Mouse (Mus musculus) ES-E14 (cell line): ENCODE results near the gene Ago1. TPM values are rescaled to one million over a fixed set of nuclear protein-coding genes. Genes with fewer than 3 reads are reported as not detected.

Experiments used
- DNase-seq: peaks from one replicate; pipeline ENCODE4 v3.0.0-alpha.2; 2013; ENCODE audit warnings: low read depth, low spot score
- H3K27ac ChIP-seq: 2 replicates; pipeline ENCODE4 v1.5.1; 2012; ENCODE audit warnings: low read depth, mild to moderate bottlenecking, low read length, moderate library complexity, mixed read lengths; ENCODE audit not compliant: poor library complexity, insufficient read depth, severe bottlenecking
- H3K36me3 ChIP-seq: 2 replicates; pipeline ENCODE4 v1.6.1; 2012; ENCODE audit warnings: mild to moderate bottlenecking, low read length, moderate library complexity, mixed read lengths; ENCODE audit not compliant: control insufficient read depth, poor library complexity, insufficient read depth, severe bottlenecking
- H3K4me1 ChIP-seq, 2 experiments: fragments of 150-350 bp in 1 of 2; sonication (generic) in 1 of 2; 2 replicates each; pipeline ENCODE4 v1.6.1; 2012; ENCODE audit warnings: low read length in 2 of 2, mild to moderate bottlenecking in 1 of 2, mixed read lengths in 1 of 2; ENCODE audit not compliant: control insufficient read depth in 2 of 2, insufficient read depth in 2 of 2, poor library complexity in 1 of 2
- H3K4me3 ChIP-seq, 2 experiments: fragments of 150-350 bp in 1 of 2; sonication (generic) in 1 of 2; 2 replicates each; pipeline ENCODE4 v1.5.1; 2012; ENCODE audit warnings: low read length in 2 of 2, low read depth in 1 of 2, mild to moderate bottlenecking in 1 of 2, mixed read lengths in 1 of 2; ENCODE audit not compliant: insufficient read depth in 1 of 2, poor library complexity in 1 of 2, severe bottlenecking in 1 of 2
- H3K9ac ChIP-seq: 2 replicates; pipeline ENCODE4 v1.6.1; 2012; ENCODE audit warnings: low read depth, mild to moderate bottlenecking, low read length, mixed read lengths; ENCODE audit not compliant: poor library complexity, insufficient read depth, severe bottlenecking
- H3K9me3 ChIP-seq: fragments of 150-350 bp; sonication (generic); 2 replicates; pipeline ENCODE4 v1.6.1; 2012; ENCODE audit warnings: low read depth, mild to moderate bottlenecking, low read length; ENCODE audit not compliant: control insufficient read depth, insufficient read depth
- CHD2 ChIP-seq: IDR thresholded peaks from 2 replicates; pipeline ENCODE4 v1.6.1; 2014; ENCODE audit warnings: mild to moderate bottlenecking, low read depth, low read length, inconsistent platforms
- HCFC1 ChIP-seq: IDR thresholded peaks from 2 replicates; pipeline ENCODE4 v1.6.1; 2012; ENCODE audit warnings: low read length, inconsistent platforms, borderline replicate concordance; ENCODE audit not compliant: insufficient read depth
- MAFK ChIP-seq: IDR thresholded peaks from 2 replicates; pipeline ENCODE4 v1.6.1; 2014; ENCODE audit warnings: mild to moderate bottlenecking, low read depth, low read length, inconsistent platforms; ENCODE audit not compliant: insufficient read depth
- ZC3H11A ChIP-seq: IDR thresholded peaks from 2 replicates; pipeline ENCODE4 v1.6.1; 2012; ENCODE audit warnings: low read depth, mild to moderate bottlenecking, inconsistent platforms, low read length, borderline replicate concordance
- ZNF384 ChIP-seq: IDR thresholded peaks from 2 replicates; pipeline ENCODE4 v1.6.1; 2012; ENCODE audit warnings: low read depth, low read length, inconsistent platforms
- in situ Hi-C, 2 experiments: fragments of 600-800 bp; cut with MboI; formaldehyde crosslinking; loops; one replicate each; pipeline ENCODE4 v1.15.1; 2025; ENCODE audit warnings: low sequenced_read_pairs in 2 of 2, inconsistent platforms in 1 of 2; ENCODE audit not compliant: unreplicated experiment in 2 of 2
- total RNA-seq: library from RNA; depleted of rRNA; stranded (reverse); fragments of 300-350 nt; gene quantifications from 2 replicates; pipeline ENCODE4 v1.2.3, GENCODE M21; 2012

Gene Ago1
- total RNA-seq, 1 experiment: 15.8 TPM

GRCm38 (mm10) chr4:126482951-126483350 lies 14.6 kb upstream of the Ago1 start:
- no peaks in the 10 kb centered on the region for H3K36me3 ChIP-seq
- TF ChIP-seq HCFC1 (no peak), ZC3H11A (no peak), ZNF384 (no peak), MAFK (no peak)
- H3K4me3 ChIP-seq: no peak overlapping the region
- in situ Hi-C loops: no loop called here
- no peaks in the 10 kb centered on the region for H3K9me3 ChIP-seq
- no peak overlapping the region for H3K9ac ChIP-seq
- no peak for DNase-seq
- no peak overlapping the region for H3K27ac ChIP-seq
- H3K4me1 ChIP-seq: peaks cover 3% of the 10 kb centered on the region in 2 experiments; a peak in 3 of 4 replicates

DNA sequence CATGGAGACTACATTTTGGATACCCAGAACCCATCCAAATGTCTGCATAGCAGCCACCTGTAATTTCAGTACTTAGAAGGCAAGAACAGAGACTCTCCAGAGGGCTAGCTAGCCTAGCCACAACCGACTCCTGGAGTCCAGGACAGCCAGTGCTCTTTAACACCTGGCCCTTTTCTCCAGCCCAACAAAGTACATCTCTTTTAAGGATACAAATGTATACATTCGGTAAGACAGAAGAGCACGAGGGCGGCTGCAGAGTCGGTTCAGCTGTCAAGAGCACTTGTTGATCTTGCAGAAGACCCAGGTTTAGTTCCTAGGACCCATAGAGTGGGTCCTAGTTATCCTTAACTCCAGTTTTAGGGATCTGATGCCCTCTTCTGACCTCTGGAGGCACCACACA lies 13.1 kb upstream of the Ago1 start:
- no peak for TF ChIP-seq MAFK
- TF ChIP-seq ZNF384: no peak
- no peak for TF ChIP-seq ZC3H11A
- TF ChIP-seq HCFC1: no peak
- no peak for TF ChIP-seq CHD2
- no peak overlapping the region for H3K4me3 ChIP-seq

GRCm38 (mm10) chr4:126480288-126480687 lies 11.9 kb upstream of the Ago1 start:
- H3K9me3 ChIP-seq: no peaks in the 10 kb centered on the region
- in situ Hi-C loops: no loop called here
- no peaks in the 10 kb centered on the region for H3K36me3 ChIP-seq
- no peak overlapping the region for H3K9ac ChIP-seq
- no peak overlapping the region for H3K4me3 ChIP-seq
- DNase-seq: no peak
- H3K27ac ChIP-seq: no peak overlapping the region
- H3K4me1 ChIP-seq: peaks cover 3% of the 10 kb centered on the region in 2 experiments; a peak in 3 of 4 replicates
- TF ChIP-seq MAFK (no peak), ZC3H11A (no peak), CHD2 (no peak), ZNF384 (no peak), HCFC1 (no peak)

More for the DNA sequence above, 13.1 kb upstream of the Ago1 start:
- DNase-seq: no peak
- Histone ChIP-seq H3K9ac (no peak overlapping the region), H3K36me3 (no peaks in the 10 kb centered on the region), H3K9me3 (no peaks in the 10 kb centered on the region), H3K4me1 (peaks cover 3% of the 10 kb centered on the region in 2 experiments; a peak in 3 of 4 replicates), H3K27ac (no peak overlapping the region)
- in situ Hi-C loops: no loop called here

- no peaks in the 10 kb centered on the region for H3K9me3 ChIP-seq
- DNase-seq: peak; percentile 33
- no peak overlapping the region for H3K4me3 ChIP-seq
- H3K4me1 ChIP-seq: peaks cover 0 to 4% of the 10 kb centered on the region in 2 experiments; a peak in 1 of 4 replicates
- H3K27ac ChIP-seq: no peak overlapping the region
- H3K9ac ChIP-seq: no peak overlapping the region
- no peak for TF ChIP-seq CHD2
- no peak for TF ChIP-seq ZNF384
- no peak for TF ChIP-seq HCFC1
- no peak for TF ChIP-seq ZC3H11A
- TF ChIP-seq MAFK: no peak
- H3K36me3 ChIP-seq: no peaks in the 10 kb centered on the region
- in situ Hi-C loops: no loop called here
Measured at GRCm38 (mm10) chr4:126473031-126473430, 4.6 kb upstream of the Ago1 start.

GRCm38 (mm10) chr4:126469334-126469733 lies 951 bp upstream of the Ago1 start:
- Histone ChIP-seq H3K4me1 (peaks cover 2 to 6% of the 10 kb centered on the region in 2 experiments; a peak in 3 of 4 replicates), H3K9me3 (no peaks in the 10 kb centered on the region), H3K9ac (no peak overlapping the region), H3K36me3 (no peaks in the 10 kb centered on the region), H3K27ac (no peak overlapping the region), H3K4me3 (no peak overlapping the region)
- no peak for DNase-seq
- in situ Hi-C loops: no loop called here
- TF ChIP-seq HCFC1 (no peak), MAFK (no peak), ZC3H11A (no peak), CHD2 (no peak), ZNF384 (no peak)
